Mouse (Mus musculus) embryonic fibroblast, embryonic 13.5 days (primary cell): Measurements from ENCODE around the gene Tmem63b.

Experiments used
- CTCF ChIP-seq: IDR thresholded peaks from 2 replicates; pipeline ENCODE4 v1.5.1; 2011; ENCODE audit warnings: mild to moderate bottlenecking, control low read depth, low read length, moderate library complexity, borderline replicate concordance; ENCODE audit not compliant: insufficient read depth
- POLR2A ChIP-seq: IDR thresholded peaks from 2 replicates; pipeline ENCODE4 v1.6.1; 2011; ENCODE audit warnings: low read depth, mild to moderate bottlenecking, control low read depth, low read length, moderate library complexity

DNA sequence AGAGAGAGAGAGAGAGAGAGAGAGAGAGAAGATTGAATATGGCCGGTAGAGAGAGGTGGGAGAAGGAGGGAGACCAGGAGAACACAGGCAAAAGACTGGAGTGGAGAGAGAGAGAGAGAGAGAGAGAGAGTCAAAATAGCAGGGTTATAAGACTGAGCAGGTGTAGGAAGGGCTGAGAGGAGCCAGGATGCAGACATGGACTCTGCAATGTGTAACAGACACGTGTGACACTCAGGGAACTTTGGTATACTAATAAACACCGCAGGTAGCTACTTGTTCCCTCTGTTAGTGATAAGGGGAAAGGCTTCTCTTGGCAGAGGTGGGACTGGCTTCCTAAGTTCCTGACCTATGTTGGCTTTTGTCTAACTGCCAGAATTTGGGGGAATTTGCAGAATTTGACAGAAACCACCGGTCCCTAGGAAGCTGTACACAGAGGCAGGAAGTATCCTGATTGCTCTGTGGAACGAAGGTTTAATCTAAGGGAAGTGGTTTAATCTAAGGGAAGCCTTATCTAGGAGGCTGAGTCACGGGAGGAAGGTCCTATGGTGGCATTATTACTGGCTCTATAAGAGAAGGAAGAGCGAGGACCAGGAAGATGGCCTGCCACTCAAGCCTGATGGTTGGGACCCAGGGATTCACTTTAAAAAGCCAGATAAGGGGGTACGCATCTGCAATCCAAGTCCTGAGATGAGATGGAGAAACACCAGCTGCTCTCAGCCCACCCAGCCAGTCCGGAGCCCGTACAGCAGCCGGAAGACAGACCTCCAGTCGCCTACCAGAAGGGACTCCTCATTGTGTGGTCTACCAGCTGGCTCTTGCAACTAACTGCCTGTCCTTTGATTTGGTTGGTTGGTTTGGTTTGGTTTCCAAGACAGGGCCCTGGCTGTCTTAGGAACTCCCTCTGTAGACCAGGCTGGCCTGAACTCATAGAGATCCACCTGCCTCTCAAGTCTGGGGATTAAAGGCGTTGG, 57.5 kb downstream of the Tmem63b start:
- no peak for TF ChIP-seq CTCF
- no peak for TF ChIP-seq POLR2A
